Comparison of ENCODE assay signal across 12 mouse cellular contexts in genomic region chr15:52166595-52167443, GRCm38 (mm10).
A peak's percentile ranks its signal among the peaks of the same experiment; 100 is the strongest.
DNase-seq lines count a peak whose midpoint lies in the region; ATAC-seq lines count a peak whose summit lies in the region.
"Had no signal": no experiment of that assay in that cellular context is flagged by ENCODE, and none has a peak within 500 bp of the region (broad histone marks: within the 10 kb centered on the region; RNA-seq: fewer than 3 reads in every experiment).

No protein-coding gene starts in this region.

- H3K36me3 ChIP-seq in kidney, embryonic 15.5 days: no peaks in the 10 kb centered on the region
- H3K36me3 ChIP-seq in liver, embryonic 15.5 days (replicated peaks): no peaks in the 10 kb centered on the region
- H3K36me3 ChIP-seq: heart, embryonic 13.5 days; lung, embryonic 15.5 days had no signal

- H3K9me3 ChIP-seq in kidney, embryonic 15.5 days (replicated peaks): no peaks in the 10 kb centered on the region
- H3K9me3 ChIP-seq in liver, embryonic 15.5 days (replicated peaks): no peaks in the 10 kb centered on the region
- H3K9me3 ChIP-seq: heart, embryonic 13.5 days; lung, embryonic 15.5 days had no signal

- no peaks in the 10 kb centered on the region; the same call in 1 of the 2 replicates for H3K27me3 ChIP-seq in kidney, embryonic 15.5 days
- no peaks in the 10 kb centered on the region for H3K27me3 ChIP-seq in liver, embryonic 15.5 days
- H3K27me3 ChIP-seq: heart, embryonic 13.5 days; lung, embryonic 15.5 days had no signal

- ATAC-seq in kidney, embryonic 15.5 days (replicated peaks; ENCODE audit: low FRiP score): peak; percentile 95
- peak; percentile 98 for ATAC-seq in liver, embryonic 15.5 days (ENCODE audit: insufficient read depth)
- ATAC-seq in megakaryocyte, adult 5-6 weeks (ENCODE audit: poor library complexity, severe bottlenecking): no peak

- no peak overlapping the region for H3K9ac ChIP-seq in kidney, embryonic 15.5 days
- no peak overlapping the region for H3K9ac ChIP-seq in liver, embryonic 15.5 days
- H3K9ac ChIP-seq: heart, embryonic 13.5 days; hindbrain, embryonic 14.5 days; lung, embryonic 15.5 days had no signal

- no peak overlapping the region for H3K4me2 ChIP-seq in kidney, embryonic 15.5 days
- peak overlapping the region; percentile 41 for H3K4me2 ChIP-seq in liver, embryonic 15.5 days
- H3K4me2 ChIP-seq: heart, embryonic 13.5 days; hindbrain, embryonic 14.5 days; lung, embryonic 15.5 days had no signal

- peak overlapping the region; percentile 30; the same call in 1 of the 2 replicates for H3K27ac ChIP-seq in kidney, embryonic 15.5 days
- H3K27ac ChIP-seq in liver, embryonic 15.5 days (replicated peaks): peak overlapping the region; percentile 87
- H3K27ac ChIP-seq: heart, embryonic 13.5 days; hindbrain, embryonic 14.5 days; lung, embryonic 15.5 days had no signal

- no peak overlapping the region for H3K4me3 ChIP-seq in kidney, embryonic 15.5 days (replicated peaks)
- no peak overlapping the region for H3K4me3 ChIP-seq in liver, embryonic 15.5 days (replicated peaks)
- H3K4me3 ChIP-seq: heart, embryonic 13.5 days; lung, embryonic 15.5 days had no signal

- DNase-seq in kidney, adult 9 months: no peak
- DNase-seq in MEL-GATA-1-ER (ENCODE audit: extremely low read depth, low read depth): peak; percentile 67
- peak; percentile 68 for DNase-seq in c-Kit-positive CD71-positive TER-119-negative erythroid progenitor cells, embryonic 14.5 days (ENCODE audit: low read depth)
- no peak for DNase-seq in ovary, postnatal 10 days (ENCODE audit: low spot score)
- DNase-seq: midbrain, embryonic 14.5 days; right cerebral cortex, postnatal 25 days had no signal

- WGBS in kidney, embryonic 15.5 days: 38% methylated on average over 10 of the region's 10 CpGs
- 34% methylated on average over 10 of the region's 10 CpGs for WGBS in liver, embryonic 15.5 days (ENCODE audit: insufficient replicate concordance)

- H3K4me1 ChIP-seq in kidney, embryonic 15.5 days: peaks cover 13% of the 10 kb centered on the region
- peaks cover 32% of the 10 kb centered on the region for H3K4me1 ChIP-seq in liver, embryonic 15.5 days (replicated peaks)

Comparison
In these comparisons a context has a peak if more than half of its experiments do, and no peak if none do; other contexts are left out.
1. DNase-seq: peak in MEL-GATA-1-ER (single experiment) and c-Kit-positive CD71-positive TER-119-negative erythroid progenitor cells, embryonic 14.5 days (single experiment); none in kidney, adult 9 months (single experiment) and ovary, postnatal 10 days (single experiment).